Mouse (Mus musculus): ENCODE measurements at regions not wholly inside any gene's neighbourhood (a gene's known extent, or its start where the extent isn't known, plus 50 kb on each side); places are given as distances from the start of the nearest gene placed in this dataset.

GRCm38 (mm10) chr3:80056636-80057350 is 172.5 kb downstream of the Fam198b start:
- H3K27me3 ChIP-seq (replicated peaks; ENCODE audit: control insufficient read depth, insufficient read depth, low read length), result no peaks in the 10 kb centered on the region
- H3K27ac ChIP-seq (ENCODE audit: low read depth, low read length), result no peak overlapping the region
- no peak for TF ChIP-seq CTCF (IDR thresholded peaks at IDR 0.05; ENCODE audit: low read depth)
- no peaks in the 10 kb centered on the region for H3K9me3 ChIP-seq (ENCODE audit: control insufficient read depth)
- no peak for ATAC-seq
- no peak overlapping the region for H3K4me2 ChIP-seq (replicated peaks; ENCODE audit: low read depth)
- H3K36me3 ChIP-seq (ENCODE audit: control insufficient read depth, insufficient read depth), result no peaks in the 10 kb centered on the region
- no peak overlapping the region for H3K4me3 ChIP-seq (ENCODE audit: low read depth, low read length)
- H3K4me1 ChIP-seq (replicated peaks; ENCODE audit: control insufficient read depth, insufficient read depth, low read length), result no peaks in the 10 kb centered on the region
- no peak overlapping the region for H3K9ac ChIP-seq (ENCODE audit: low read depth, low read length)
- 52% methylated on average over 6 of the region's 6 CpGs for WGBS

GRCm38 (mm10) chr3:80058722-80059121 is 174.4 kb downstream of the Fam198b start:
- 26% methylated on average over 2 of the region's 2 CpGs for WGBS
- Histone ChIP-seq H3K36me3 (ENCODE audit: control insufficient read depth, insufficient read depth) (no peaks in the 10 kb centered on the region), H3K27ac (ENCODE audit: low read depth, low read length) (no peak overlapping the region), H3K4me2 (replicated peaks; ENCODE audit: low read depth) (no peak overlapping the region), H3K9ac (ENCODE audit: low read depth, low read length) (no peak overlapping the region), H3K27me3 (replicated peaks; ENCODE audit: control insufficient read depth, insufficient read depth, low read length) (no peaks in the 10 kb centered on the region), H3K4me1 (replicated peaks; ENCODE audit: control insufficient read depth, insufficient read depth, low read length) (no peaks in the 10 kb centered on the region), H3K9me3 (ENCODE audit: control insufficient read depth) (no peaks in the 10 kb centered on the region), H3K4me3 (ENCODE audit: low read depth, low read length) (no peak overlapping the region)
- TF ChIP-seq CTCF (IDR thresholded peaks at IDR 0.05; ENCODE audit: low read depth), result peak; percentile 74
- ATAC-seq, result no peak

GRCm38 (mm10) chr3:80070726-80071125 is 186.4 kb downstream of the Fam198b start:
- Histone ChIP-seq H3K9me3 (ENCODE audit: control insufficient read depth) (no peaks in the 10 kb centered on the region), H3K4me2 (replicated peaks; ENCODE audit: low read depth) (no peak overlapping the region), H3K9ac (ENCODE audit: low read depth, low read length) (no peak overlapping the region), H3K27ac (ENCODE audit: low read depth, low read length) (no peak overlapping the region), H3K36me3 (ENCODE audit: control insufficient read depth, insufficient read depth) (no peaks in the 10 kb centered on the region), H3K4me1 (replicated peaks; ENCODE audit: control insufficient read depth, insufficient read depth, low read length) (no peaks in the 10 kb centered on the region), H3K27me3 (replicated peaks; ENCODE audit: control insufficient read depth, insufficient read depth, low read length) (no peaks in the 10 kb centered on the region), H3K4me3 (ENCODE audit: low read depth, low read length) (no peak overlapping the region)
- 69% methylated on average over 5 of the region's 5 CpGs for WGBS
- no peak for TF ChIP-seq CTCF (IDR thresholded peaks at IDR 0.05; ENCODE audit: low read depth)
- ATAC-seq, result no peak

GRCm38 (mm10) chr3:80079801-80080418 is 195.6 kb downstream of the Fam198b start:
- peak overlapping the region; percentile 55 for H3K4me2 ChIP-seq (replicated peaks; ENCODE audit: low read depth)
- no peak overlapping the region for H3K27ac ChIP-seq (ENCODE audit: low read depth, low read length)
- H3K4me3 ChIP-seq (ENCODE audit: low read depth, low read length), result no peak overlapping the region
- H3K36me3 ChIP-seq (ENCODE audit: control insufficient read depth, insufficient read depth), result no peaks in the 10 kb centered on the region
- peak overlapping the region; percentile 4; the same call in 1 of the 2 replicates for H3K9ac ChIP-seq (ENCODE audit: low read depth, low read length)
- H3K9me3 ChIP-seq (ENCODE audit: control insufficient read depth), result no peaks in the 10 kb centered on the region
- no peaks in the 10 kb centered on the region for H3K4me1 ChIP-seq (replicated peaks; ENCODE audit: control insufficient read depth, insufficient read depth, low read length)
- peak; percentile 92 for TF ChIP-seq CTCF (IDR thresholded peaks at IDR 0.05; ENCODE audit: low read depth)
- no peaks in the 10 kb centered on the region for H3K27me3 ChIP-seq (replicated peaks; ENCODE audit: control insufficient read depth, insufficient read depth, low read length)
- WGBS, result 16% methylated on average over 10 of the region's 10 CpGs
- no peak for ATAC-seq

- no peak overlapping the region for H3K27ac ChIP-seq (ENCODE audit: low read depth, low read length)
- no peak overlapping the region for H3K4me2 ChIP-seq (replicated peaks; ENCODE audit: low read depth)
- no peaks in the 10 kb centered on the region for H3K9me3 ChIP-seq (ENCODE audit: control insufficient read depth)
- H3K36me3 ChIP-seq (ENCODE audit: control insufficient read depth, insufficient read depth), result no peaks in the 10 kb centered on the region
- H3K4me3 ChIP-seq (ENCODE audit: low read depth, low read length), result no peak overlapping the region
- H3K9ac ChIP-seq (ENCODE audit: low read depth, low read length), result no peak overlapping the region
- no peak for ATAC-seq
- no peak for TF ChIP-seq CTCF (IDR thresholded peaks at IDR 0.05; ENCODE audit: low read depth)
- no peaks in the 10 kb centered on the region for H3K4me1 ChIP-seq (replicated peaks; ENCODE audit: control insufficient read depth, insufficient read depth, low read length)
- 50% methylated on average over 7 of the region's 7 CpGs for WGBS
- no peaks in the 10 kb centered on the region for H3K27me3 ChIP-seq (replicated peaks; ENCODE audit: control insufficient read depth, insufficient read depth, low read length)
Measured at GRCm38 (mm10) chr3:80081210-80081609, 196.9 kb downstream of the Fam198b start.

- no peak overlapping the region for H3K9ac ChIP-seq (ENCODE audit: low read depth, low read length)
- H3K4me2 ChIP-seq (replicated peaks; ENCODE audit: low read depth), result no peak overlapping the region
- no peak overlapping the region for H3K27ac ChIP-seq (ENCODE audit: low read depth, low read length)
- no peak for ATAC-seq
- no peak overlapping the region for H3K4me3 ChIP-seq (ENCODE audit: low read depth, low read length)
- H3K4me1 ChIP-seq (replicated peaks; ENCODE audit: control insufficient read depth, insufficient read depth, low read length), result no peaks in the 10 kb centered on the region
- H3K36me3 ChIP-seq (ENCODE audit: control insufficient read depth, insufficient read depth), result no peaks in the 10 kb centered on the region
- TF ChIP-seq CTCF (IDR thresholded peaks at IDR 0.05; ENCODE audit: low read depth), result no peak
- H3K27me3 ChIP-seq (replicated peaks; ENCODE audit: control insufficient read depth, insufficient read depth, low read length), result no peaks in the 10 kb centered on the region
- WGBS, result 75% methylated on average over 8 of the region's 8 CpGs
- no peaks in the 10 kb centered on the region for H3K9me3 ChIP-seq (ENCODE audit: control insufficient read depth)
Measured at GRCm38 (mm10) chr3:80082780-80083519, 198.6 kb downstream of the Fam198b start.
